Mouse (Mus musculus) mouse embryonic stem cell (cell line): ENCODE results near the gene Heca.
"Not testable (repeated sequence)": the region's sequence is repeated elsewhere in the genome, so short reads cannot be mapped to it uniquely, and the experiment has no call there.

ENCODE experiments used
- in situ Hi-C, 2 experiments: fragments of 300-500 bp; cut with MboI; formaldehyde crosslinking; loops; 1 replicate in 1 of 2; 3 replicates in 1 of 2; pipeline ENCODE4 v1.14.3; 2019 to 2020; ENCODE audit warnings: low sequenced_read_pairs in 2 of 2, low pct_unique_long_range_greater_than_20kb in 1 of 2, mixed read lengths in 1 of 2; ENCODE audit not compliant: unreplicated experiment in 1 of 2

Heca gene

GRCm38 (mm10) chr10:17908731-17909130 lies 39.1 kb downstream of the Heca start:
- in situ Hi-C loops = no loop called here

DNA sequence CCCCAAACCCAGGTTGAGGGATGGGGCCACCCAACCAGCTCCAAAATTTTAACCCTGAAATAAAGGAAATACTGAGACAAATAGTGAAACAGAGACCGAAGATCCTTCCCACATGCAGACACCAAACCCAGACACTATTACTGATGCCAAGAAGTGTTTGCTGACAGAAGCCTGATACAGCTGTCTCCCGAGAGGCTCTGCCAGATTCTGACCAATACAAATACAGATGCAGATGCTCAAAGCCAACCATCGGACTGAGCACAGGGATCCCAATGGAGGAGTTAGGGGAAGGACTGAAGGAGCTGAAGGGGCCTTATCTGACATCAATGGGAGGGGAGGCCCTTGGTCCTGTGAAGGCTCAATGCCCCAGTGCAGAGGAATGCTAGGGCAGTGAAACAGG lies 41.5 kb downstream of the Heca start:
- in situ Hi-C loops = not testable (repeated sequence)

DNA sequence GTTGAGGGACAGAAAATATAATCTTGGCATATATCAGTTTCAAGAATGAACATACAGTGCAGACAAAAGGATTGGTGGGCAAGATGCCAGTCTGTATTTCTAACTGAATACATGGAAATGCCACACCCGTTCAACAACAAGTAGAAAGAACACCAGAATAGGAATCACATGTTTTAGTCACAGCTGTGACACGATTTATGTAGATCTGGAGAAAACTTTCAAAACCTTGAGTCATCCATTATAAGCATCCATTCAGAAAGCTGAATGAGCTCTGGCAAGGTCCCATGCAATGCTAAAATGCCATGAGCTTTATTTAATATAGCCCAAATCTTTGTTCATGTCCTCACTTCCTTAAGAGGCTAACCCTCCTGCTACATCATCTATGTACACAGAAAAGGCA lies 44.4 kb downstream of the Heca start:
- in situ Hi-C loops = no loop called here

GRCm38 (mm10) chr10:17880724-17881123 lies 67.1 kb downstream of the Heca start:
- in situ Hi-C loops = no loop called here

GRCm38 (mm10) chr10:17880038-17880437 lies 67.8 kb downstream of the Heca start:
- in situ Hi-C loops = no loop called here

DNA sequence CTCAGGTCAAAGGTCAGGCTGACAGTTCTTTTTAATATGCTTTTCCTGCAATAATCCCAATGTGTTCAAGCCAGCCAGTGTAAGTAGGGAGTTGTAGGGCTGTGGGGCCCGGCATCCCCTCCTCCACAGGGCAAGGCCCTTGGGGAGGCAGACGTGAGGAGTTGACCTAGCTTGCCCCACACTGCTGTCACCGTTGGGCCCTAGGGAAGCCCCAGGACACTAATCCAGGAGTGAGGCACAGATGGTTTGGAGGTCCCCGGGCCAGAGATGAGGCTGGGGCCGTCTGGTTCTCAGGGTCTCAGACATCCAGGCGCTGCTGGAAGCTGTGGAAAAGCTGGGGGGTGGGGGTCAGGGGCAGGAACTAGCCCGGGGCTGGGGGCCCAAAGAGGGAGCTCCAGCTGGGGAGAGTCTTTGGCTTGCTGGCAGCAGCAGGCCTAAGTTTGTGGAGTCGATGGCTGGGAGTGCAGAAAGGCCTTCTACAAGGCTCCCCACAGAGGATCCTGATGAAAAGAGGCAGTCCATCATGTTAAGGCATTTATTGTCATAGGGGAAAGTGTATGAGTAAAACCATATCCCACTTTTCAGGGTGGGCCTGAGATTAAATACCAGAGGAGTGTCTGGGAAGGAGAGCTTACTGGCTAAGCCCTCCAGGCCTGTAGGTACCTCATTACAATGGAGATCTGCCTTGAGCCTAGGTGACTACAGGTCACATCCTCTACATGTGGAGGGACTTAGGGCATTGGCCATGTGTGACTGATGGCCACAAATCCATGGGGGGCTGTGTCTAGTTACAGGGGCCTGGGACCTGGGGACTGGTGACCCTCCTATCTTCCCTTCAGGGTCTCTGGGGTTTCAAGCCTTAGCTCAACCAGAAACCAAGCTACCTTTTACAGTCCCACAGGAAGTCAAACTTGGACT lies 69.6 kb downstream of the Heca start:
- in situ Hi-C loops = no loop called here

- in situ Hi-C loops = loop anchor here in 1 of 2 experiments (10.0 kb wide), 1 partner anchor 135 kb away; no protein-coding TSS in a partner anchor
Measured at GRCm38 (mm10) chr10:17869822-17870662, 77.8 kb downstream of the Heca start.

DNA sequence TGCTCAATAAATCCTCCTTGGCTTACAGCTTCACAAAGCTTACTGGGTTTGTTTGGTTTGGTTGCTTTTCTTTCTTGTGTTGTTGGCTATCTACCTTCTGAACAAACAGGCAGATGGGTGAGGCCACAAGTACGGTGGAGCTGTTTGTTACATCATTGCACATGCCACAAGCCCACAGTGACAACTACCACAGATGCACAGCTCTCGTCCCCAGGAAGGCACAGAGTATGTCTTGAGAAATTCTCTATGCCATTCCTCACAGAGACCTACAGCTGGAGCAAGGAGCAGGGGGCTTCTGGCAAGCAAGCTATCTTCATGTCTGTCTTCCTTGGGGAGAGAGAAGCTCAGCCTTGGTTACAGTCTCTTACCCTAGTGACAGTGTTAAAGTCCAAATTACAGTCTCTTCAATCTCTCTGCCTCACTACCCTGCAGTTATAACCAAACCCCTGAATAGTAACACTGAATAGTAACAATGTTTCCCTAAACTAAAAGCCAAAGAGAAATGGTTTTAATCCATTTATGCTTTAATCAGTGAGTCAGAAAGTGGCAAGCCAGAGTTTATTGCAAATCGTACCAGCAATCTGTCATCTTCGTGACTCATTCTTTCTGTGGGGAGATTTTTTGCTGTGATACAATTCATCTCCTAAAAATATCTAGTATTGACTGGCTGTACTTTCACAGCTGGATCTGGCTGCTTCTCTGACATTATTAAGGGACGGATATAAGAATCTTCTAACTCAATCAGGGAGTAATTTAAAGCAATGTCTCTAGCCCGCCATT lies 87.0 kb downstream of the Heca start:
- in situ Hi-C loops = loop anchor here in 1 of 2 experiments (10.0 kb wide), 1 partner anchor 126 kb away; no protein-coding TSS in a partner anchor

DNA sequence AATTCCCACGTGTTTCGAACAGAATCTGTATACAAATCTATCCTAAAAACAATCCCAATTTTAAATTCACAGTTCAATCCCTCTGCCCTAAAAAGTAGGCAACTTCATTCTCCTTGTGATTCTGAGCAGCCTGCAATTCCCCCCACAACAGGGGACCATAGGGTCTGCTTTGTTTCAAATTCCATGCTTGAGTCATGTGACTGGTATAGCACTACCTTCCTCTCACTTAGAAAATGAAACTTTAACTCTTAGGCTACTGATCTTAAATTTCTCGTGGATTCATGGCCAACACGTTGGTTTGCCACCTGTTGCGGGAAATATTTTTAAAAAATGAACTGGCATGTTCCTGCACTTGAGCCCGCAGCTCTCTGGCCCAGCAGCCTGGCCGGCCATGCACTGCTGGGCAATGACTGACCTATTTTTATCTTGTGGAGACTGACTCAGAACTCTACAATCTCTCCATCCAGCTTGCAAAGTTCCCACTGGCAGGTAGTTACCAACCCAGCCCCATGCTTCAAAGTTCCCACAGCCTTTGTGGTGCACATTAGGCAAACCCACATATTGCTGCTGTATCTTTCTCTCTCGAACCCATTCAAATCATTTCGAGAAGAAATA lies 90.1 kb downstream of the Heca start:
- in situ Hi-C loops = no loop called here

GRCm38 (mm10) chr10:17844781-17845537 lies 102.9 kb downstream of the Heca start:
- in situ Hi-C loops = no loop called here

DNA sequence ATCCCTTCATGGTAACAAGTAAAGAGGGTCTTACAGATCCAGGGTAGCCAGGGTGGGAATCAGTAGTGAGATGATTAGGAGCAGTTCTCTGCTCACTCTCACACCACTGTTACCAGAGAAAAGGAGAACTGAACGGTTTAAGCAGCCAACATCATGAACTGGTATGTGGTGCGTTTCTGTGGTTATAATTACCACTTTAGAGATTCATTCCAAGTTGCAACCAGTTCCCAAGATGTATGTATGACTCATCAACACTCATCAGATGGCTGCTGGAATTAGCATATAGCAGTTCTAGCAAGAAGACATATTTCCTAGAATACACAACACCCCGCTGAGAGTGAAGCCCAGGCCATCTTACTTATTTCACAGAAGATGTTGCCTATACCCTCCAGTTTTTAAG lies 105.8 kb downstream of the Heca start:
- in situ Hi-C loops = no loop called here

- in situ Hi-C loops = no loop called here
Measured at GRCm38 (mm10) chr10:17836275-17836674, 111.6 kb downstream of the Heca start.

DNA sequence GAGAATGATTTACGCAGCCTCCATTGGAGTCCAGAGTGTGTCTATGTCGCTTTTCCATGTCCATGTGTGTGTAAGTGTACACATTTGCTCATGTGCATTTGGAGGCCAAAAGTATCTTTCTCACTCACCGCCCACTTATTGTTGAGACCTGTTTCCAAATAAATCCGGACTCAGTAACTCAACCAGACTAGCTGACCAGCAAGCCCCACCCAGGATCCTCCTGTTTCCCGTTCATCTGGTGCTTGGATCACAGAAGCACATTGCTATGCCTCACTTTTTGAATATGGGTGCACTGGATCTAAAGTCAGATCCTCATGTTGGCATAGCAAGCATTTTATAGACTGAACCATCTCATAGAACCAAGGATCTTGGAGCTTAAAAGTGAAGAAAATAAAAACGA lies 112.8 kb downstream of the Heca start:
- in situ Hi-C loops = no loop called here

DNA sequence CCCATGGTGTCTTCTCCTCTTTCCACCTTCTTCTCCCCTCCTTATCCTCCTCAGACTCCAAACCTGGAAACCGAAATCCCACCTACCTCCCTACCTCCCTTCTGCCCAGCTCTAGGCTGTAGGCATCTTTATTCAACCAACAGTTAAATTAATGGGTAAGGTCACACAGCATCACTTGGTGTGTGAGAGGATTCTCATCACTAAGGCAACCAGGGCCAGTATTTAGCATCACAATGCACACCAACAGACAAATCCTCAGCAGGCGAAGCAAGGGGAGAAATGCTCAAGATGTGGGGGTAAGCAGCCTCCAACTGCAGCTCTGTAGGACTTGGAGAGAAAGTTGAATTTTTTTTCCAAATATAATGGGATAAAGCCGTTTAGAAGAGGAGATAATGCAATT lies 116.8 kb downstream of the Heca start:
- in situ Hi-C loops = no loop called here

GRCm38 (mm10) chr10:17829205-17829604 lies 118.7 kb downstream of the Heca start:
- in situ Hi-C loops = no loop called here

DNA sequence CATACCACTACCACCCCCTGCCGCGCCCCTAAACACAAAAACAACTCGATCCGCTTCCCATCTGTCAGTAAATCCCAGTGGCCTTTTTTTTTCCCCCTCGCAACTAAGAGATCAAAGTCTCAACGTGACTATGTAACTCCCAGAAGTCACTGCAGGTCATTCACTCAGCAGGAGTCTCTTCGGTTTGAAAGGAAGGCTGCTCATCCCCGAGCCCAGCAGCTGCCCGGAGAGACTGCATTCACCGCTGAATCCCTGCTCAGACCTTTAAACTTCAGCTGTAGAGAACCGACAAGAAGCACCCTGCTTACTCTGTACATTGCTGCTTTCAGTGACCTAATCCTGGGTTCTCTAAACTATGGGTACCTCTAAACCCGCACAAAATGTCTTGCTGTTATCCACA lies 120.5 kb downstream of the Heca start:
- in situ Hi-C loops = no loop called here

DNA sequence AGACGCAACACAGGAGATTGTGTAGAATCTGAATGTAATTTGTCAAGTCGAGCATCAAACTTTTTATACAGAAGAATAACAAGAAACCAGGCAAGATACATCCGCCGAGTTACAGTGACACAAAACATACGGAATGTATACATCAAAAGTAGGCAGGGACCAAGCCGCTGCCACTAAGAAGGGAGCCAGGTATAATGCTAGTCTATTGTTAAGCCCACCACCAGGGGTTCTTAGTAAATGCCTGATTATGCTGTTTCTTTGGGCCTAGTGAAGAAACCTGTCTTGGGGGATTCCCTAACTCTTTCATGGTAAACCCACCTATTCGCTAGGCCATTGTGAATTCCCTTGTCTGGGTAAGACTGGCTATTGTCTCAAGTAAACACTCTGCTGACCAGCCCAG lies 127.4 kb downstream of the Heca start:
- in situ Hi-C loops = not testable (repeated sequence)
